Mouse (Mus musculus) right cerebral cortex, postnatal 14 days (tissue): ENCODE measurements at regions not wholly inside any gene's neighbourhood (a gene's known extent, or its start where the extent isn't known, plus 50 kb on each side); places are given as distances from the start of the nearest gene placed in this dataset.
A peak's percentile ranks its signal among the peaks of the same experiment; 100 is the strongest.

ENCODE experiments used
- DNase-seq: peaks from one replicate; pipeline ENCODE4 v3.0.0; 2022

DNA sequence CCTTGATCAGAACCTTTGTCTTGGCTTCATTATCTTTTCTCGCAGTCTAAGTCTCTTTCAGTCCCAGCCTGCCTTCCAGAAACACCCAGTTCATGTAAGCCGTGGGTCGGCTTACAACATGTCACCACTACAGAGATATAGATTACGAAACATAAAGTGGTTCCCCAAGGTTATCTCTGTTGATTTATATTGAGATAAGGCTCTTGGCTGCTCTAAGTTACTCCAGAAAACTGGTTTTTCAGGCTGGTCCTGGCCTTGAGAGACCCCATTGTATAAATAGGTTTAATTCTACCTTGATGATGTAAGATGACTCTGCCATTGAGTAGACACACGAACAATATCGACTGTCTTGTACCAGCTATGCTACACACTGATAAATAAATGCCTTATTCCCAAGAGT is 323.8 kb downstream of the Plod2 start:
- no peak for DNase-seq

DNA sequence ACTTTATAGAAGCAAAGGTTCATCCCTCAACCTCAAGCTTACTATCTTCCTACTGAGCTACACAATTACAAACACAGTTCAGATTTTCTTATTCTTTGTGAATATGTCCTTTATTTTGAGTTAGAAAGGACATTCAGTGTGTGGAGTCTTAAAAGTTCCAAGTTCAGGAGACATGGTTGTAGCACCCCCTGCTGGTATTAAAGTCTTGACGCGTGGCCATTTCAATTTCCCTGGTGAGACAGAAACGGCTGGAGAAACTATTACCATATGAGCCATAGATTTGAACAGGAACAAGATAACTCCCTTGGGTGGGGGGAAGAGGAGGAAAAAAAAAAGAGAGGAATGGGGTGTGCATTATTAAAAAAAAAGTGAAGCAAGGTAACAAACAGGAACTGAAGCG is 336.6 kb downstream of the Plod2 start:
- peak; percentile 25 for DNase-seq

DNA sequence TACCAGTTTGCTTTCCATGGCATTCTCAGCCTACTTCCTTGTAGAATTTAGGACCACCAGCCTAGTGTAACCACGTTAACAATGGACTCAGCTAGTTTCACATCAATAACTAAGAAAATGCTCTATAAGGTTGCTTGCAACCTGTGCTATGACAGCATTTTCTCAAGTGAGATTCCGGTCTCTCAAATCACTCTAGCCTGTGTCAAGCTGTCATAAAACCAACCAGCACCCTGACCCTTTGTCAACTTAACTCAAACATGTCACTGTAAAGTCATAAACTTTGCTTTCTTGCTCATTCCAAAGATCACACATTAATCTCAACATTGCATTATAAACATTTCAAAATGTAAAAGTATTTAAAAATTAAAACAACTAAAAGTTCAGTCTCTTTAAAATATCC is 337.8 kb downstream of the Plod2 start:
- no peak for DNase-seq

DNA sequence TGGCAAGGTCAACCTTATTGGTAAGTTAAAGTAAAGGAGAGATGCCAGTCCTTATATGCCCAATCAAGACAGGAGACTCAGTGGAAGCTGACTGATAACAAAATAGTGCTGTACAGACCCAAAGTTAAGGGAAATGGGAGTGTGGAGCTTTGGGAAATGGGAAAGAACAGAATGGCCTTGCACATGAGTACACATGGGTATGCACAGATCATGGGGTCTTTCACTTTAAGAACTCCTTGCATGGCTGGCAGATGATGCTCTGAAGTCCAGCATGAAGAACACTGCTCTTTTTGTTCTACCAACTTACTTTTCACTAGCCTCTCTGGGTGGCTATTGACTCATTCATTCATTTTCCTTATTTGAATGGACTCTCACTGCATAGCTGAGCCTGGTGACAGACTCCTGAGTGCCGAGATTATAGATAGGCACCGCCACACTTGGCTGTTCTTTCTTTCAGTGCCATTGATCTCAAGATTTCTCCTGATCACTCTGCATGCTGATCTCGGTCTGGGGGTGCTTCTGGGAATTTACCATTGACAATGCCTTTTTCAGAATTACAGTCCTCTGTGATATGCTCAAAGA is 340.3 kb downstream of the Plod2 start:
- no peak for DNase-seq

DNA sequence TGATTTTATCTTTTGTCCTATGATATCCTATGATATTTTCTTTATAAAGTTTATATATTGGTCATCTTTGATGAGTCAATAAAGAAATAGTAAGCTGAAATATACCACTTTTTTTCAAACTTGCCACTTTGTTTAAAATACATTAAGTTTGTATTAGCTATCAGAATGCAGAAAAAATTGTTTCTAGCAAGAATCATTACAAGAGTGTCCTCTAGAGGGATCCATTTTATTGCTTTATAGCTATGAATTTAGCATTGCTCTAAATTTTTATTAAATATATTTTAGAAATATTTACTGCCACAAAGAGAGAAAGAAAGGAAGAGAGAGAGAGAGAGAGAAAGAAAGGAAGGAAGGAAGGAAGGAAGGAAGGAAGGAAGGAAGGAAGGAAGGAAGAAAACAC is 348.0 kb downstream of the Plod2 start:
- DNase-seq = no peak

DNA sequence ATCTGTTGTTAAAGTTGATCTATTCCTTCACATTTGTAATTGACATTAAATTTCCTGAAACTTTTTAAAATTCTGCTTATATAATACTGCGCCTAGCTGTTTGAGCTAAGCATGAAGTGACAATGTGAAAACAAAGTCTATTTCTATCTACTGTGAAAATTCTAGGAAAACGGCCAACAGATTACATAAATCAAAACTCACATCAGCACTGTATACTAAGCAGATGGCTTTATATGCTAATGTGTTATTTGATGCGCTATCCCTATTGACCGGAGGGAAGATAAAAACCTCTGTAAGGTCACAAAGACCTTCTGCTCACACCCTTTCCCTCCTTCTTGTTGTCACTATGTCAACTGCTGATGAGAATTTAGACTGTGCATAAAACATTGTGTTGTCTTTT is 357.7 kb downstream of the Plod2 start:
- no peak for DNase-seq

DNA sequence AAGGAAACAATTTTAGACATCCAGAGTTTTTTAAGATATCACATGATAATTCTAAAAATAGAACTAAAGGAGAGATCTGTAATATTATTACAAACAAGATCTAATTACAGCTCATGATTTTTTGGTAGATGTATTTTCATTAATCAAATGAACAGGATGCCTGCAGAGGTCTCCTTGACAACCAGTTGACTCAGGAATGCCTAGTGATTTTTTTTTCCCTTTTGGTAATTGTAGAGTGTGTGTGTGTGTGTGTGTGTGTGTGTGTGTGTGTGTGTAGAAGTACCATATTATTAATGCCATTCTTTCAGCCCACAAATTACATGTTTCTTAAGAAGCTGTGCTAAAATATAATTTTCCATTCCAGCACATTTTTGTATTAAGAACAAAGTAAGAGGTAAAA is 365.1 kb downstream of the Plod2 start:
- no peak for DNase-seq

DNA sequence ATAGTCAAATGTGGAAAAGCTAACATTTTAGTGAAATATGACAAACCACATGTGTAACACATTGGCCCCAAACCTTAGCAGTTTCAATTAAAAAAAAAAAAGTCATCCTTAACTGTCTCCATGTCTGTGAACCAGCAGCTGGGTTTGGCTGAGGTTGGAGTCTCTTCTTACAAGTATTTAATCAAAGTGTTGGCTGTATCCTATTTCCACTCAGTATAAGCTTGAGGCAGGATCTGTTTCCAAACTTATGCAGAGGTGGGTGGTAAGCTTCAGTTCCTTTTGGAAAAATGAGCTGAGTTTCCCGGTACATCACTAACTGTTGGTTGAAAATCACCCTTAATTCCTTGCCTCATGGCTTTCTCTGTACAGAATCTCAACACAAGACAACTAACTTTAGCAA is 377.4 kb downstream of the Plod2 start:
- DNase-seq = no peak

DNA sequence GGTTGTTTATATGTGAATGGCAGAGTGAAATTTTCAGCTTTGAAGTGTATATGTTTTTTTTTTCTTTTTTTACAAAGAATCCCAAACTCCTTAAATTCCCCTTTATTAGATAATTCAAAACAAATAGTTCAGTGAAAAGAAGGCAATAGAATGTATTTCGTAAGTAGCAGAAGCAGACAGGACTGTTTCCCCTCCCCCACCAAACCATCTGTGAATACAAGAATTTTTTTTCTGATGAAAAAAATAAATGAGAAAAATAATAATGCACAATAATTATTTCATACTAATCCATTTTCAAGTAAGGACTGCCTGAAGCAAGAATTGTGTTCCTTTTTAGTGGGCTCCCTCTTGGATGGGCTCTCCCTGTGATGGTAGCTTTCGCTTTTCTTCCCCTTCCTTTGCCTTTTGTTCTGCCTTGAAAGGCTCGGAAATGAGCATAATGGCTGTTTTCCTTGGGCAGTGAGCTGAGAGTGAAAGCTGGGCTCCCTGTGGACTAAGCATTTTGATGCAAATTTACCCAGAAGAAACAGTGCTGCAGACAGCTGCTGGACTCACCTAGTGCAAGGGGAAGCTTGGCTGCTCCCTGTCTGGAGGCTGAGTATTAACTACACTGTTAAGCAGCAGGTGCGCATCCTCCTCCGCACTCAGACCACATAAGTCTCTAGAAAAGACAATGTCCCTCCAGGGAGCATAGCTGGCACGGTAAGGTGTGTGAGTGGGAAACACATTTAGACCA is 388.4 kb downstream of the Plod2 start:
- DNase-seq = no peak

DNA sequence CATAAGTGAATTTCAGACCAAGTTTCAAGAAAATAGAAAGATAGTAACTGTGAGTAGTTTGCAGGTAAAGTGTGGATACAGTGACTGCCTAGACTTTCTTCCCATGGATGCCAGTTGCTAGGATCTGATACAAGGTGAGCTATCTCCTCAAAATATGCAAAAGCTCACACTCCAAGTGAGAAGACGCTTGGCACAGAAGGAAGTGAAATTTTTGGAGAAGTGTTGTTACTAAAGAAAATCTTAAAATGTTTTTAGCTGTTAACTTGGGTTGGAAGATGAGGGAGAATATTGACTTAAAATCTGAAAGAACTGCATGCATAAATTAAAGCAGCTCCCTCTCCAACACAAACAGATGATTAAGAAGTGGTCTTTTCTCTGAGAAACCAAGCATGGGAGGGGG is 395.8 kb downstream of the Plod2 start:
- DNase-seq = no peak

DNA sequence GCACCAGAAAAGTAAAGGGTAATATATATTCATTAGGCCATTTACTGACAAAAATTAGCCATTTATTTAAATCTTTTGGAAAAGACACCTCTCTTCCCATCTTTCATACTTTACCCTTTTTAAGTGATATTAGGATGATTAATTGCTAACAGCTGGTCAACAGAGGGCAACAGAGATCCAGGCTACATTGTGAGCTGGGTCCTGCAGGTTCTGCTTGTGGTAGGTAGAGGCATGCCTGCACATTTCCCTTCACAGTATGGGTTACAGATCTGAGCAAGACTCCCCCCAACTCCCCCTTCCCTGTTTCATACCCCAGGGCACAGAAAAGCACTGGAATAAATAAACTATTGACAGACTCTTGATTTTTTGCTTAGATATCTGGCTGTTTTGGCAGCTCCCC is 408.1 kb downstream of the Plod2 start:
- DNase-seq = no peak

DNA sequence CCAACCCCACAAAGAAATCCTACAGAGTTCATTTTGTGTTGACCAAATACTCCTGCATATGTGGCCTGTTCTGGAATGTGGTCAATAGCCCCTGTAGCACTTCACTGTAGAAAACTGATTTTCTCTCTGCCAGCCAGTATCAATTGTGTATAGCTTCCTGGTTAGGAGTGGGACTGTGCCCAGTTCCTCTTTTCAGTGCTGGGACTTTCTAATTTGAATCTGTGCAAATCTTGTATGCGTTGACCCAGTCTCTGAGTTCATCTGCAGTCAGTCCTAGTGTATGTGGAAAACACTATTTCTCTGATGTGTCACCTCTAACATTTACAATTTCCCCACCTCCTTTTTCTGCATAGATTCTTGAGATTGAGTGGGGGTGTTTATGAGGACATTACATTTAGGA is 421.3 kb downstream of the Plod2 start:
- DNase-seq = no peak

DNA sequence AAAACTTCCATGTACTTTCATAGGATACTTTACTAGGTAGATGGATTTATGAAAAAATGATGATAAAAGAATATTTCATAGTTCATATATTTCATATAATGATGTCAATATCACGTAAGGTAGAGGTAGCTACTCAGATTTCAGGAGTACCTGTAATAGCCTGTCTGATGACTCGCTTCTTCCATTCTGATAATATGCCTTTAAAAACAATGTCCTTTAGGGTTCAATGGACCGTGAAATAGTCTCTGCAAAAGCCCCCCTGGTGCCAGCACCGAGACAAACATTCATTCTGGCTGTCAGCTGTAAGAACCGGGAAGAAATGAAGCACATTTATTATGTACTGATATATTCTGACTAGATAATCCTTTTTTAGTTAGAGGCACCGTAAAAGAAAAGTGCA is 449.7 kb downstream of the Plod2 start:
- no peak for DNase-seq

DNA sequence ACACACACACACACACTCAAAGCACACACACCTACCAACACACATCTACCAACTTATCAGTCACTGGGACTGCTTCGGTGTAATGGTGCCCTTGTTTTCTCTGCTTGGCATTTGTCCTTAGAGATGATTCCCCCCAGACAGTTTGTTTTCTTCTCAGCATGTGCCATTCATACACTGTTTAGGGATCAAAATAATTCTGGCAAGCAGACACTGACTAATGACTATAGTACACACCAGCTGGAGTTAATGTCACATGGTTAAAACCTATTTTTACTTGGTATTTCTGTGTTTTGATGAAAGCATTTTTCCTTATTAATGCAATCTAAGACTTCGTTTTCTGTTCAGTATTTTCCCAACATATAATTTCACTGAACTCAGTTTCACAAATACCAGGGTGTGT is 454.1 kb downstream of the Plod2 start:
- no peak for DNase-seq

DNA sequence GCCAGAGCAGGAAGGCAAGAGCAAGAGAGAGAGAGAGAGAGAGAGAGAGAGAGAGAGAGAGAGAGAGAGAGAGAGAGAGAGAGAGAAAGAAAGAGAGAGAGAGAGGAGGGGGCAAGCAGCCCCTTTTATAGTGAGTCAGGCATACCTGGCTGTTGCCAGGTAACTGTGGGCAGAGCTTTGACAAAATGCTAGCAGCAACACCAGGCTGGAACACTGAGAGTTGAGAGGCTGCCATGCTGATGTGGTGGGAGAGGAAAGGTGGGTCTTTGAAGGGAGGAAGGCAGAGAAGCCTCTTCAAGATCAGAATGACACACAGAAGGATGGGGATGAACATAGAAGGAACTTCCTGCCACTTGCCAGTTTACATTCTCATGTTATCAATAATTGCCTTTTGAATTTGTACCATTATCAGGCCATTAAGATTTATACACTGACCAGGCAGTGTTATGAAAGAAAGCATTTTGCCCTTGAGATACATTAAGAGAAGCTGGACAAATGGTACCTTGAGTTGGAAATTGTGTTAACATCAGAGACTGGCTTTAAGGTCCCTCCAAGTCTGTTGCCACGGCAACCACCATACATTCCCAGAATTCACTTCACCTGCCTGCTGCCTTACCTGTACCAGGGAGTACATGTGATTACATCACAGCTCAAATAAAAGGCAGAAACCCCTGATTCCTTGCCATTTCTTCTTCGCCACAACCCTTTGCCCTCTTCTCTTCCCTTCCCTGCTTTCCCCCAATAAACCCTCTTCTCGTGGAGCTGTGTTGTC is 463.3 kb downstream of the Plod2 start:
- no peak for DNase-seq

DNA sequence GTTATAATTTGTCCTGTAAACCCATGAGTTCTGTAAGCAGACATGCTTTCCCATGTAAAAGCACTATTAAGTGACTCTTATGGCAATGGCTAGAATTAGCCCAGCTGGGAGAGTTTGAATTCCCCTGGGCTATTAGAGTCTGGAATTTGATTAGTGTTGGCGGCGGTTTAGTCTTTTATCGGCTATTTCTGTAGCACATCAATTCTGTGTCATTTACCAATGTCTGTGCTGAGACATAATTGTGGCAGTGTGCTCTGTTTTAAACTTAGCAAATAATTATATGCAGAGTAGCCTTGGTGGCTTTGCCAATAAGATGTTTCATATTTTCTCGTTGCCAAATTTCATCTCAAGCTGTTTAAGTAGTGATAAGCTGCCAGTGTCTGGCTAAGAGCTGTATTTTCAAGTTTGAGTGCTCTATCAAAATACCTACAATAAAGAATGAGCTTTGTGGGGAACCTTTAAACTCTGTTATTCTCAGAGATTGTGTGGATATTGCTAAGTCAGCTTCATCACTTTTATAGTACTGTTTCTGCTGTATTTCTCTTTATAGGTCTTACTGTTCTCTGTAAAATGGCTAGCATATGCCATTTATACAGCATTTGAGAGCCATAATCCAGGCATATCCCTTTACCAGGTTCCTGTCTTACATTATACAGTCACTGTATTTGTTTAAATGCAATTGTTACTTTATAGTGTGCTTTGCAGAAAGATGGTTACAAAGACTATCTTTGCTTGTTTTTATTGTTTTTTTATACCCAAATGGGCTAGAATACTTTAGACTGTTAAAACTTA is 466.7 kb downstream of the Plod2 start:
- no peak for DNase-seq

DNA sequence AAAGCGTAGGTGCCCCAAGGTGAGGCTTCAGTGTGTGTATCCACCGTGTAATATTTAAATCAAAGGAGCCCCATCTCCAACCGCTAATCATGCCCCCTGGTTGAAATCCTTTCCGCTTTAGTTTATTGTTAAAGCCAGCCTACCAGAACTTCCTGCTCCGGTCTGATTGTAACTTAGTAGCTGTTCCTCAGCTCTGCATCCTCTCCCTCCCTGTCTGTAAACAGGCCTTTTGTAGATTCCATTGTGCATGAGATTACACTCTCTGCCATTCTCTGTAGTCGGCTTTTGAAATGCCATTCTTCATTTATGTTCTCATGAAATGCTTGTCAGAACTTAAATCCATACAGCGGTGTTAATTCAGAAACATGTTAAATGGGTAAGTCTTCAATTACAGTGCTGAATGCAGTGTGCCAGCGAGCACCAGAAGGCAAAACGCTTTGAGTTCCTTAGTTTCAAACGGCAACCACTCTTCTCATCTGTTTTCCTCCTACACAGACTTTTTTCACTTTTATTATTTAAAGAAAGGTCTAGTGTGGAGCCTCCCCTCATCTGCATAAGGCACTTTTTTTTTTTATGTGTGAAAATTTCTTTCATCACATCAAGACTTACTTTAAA is 502.4 kb downstream of the Plod2 start:
- DNase-seq = no peak

DNA sequence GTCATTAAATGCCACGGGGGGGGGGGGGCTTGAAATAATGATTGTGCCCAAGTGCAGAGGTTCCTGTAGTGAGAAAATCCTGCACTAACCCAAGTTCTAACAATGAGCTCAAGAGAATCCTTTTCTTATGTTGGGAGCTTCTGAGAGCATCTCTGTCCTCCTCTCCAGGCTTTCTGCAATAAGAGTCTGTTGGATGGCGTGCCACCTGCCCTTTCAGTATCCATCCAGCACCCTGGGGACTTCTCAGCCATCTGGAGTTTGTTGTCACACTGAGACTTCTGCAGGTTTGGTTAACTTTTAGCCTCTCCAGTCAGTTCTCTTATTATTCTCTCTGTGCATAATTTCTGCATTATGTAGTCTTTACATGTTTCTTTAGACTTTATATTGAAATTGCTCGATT is 530.1 kb downstream of the Plod2 start:
- no peak for DNase-seq

DNA sequence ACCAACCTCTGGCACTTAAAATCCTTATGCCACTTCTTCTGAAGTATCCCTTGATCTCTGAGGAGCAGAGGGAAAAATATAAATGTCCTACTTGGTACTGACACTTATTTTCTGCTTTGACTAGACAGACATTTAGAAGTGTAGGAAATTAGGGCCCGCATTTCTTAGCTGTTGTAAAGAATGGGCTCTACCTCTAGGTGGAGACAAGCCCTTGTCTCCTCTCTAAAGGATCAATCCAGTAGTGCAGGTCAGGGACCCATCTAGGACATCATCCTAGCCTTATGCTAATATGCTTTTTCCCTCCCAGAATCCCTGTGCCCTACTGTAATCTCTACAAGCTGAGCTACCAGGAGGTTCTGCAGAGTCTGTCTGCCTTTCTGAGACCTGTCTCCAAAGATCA is 541.1 kb downstream of the Plod2 start:
- no peak for DNase-seq

DNA sequence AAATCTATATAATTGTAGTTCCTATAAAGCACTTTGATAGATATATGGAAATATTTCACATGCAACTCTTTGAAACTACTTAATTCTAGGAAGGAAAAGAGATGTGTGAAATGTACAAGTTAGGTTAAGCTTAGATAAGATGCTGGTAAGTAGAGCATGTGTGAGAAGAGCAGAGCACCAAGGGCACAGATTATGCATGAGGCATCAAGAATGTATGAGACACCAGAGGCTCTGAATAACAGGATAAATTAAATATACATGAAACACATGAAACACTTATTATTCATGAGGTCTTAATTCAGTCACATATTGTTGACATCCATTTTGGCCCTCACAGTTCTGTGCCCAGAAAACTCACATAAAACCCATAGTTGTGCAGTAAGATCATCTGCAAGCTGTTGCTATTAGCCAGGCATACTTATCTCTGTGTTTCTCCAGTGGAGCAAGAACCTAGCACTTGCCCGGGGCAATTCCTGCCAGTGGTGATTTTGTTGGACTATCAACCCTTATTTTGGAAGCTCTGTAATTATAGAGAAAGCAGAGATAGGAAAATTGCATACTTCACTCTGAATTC is 556.1 kb downstream of the Plod2 start:
- no peak for DNase-seq

DNA sequence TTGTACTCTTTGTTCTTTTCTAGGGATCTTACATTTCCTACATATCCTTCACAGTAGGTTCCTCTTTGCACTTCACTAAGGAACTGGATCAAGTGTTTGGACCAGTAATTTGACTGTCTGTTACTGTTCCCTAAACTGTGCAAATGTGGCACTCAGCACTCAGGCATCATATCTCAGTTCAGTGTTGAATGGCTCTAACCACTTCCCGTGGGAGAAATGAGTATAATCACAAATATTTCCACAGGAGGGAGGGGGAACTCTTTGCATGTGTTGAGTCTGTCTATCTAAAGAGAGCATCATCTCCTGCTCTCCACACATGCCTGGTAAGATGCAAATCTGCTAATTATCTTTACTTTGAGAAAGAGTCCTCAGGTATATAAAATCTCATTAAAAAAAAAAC is 588.5 kb downstream of the Plod2 start:
- no peak for DNase-seq

DNA sequence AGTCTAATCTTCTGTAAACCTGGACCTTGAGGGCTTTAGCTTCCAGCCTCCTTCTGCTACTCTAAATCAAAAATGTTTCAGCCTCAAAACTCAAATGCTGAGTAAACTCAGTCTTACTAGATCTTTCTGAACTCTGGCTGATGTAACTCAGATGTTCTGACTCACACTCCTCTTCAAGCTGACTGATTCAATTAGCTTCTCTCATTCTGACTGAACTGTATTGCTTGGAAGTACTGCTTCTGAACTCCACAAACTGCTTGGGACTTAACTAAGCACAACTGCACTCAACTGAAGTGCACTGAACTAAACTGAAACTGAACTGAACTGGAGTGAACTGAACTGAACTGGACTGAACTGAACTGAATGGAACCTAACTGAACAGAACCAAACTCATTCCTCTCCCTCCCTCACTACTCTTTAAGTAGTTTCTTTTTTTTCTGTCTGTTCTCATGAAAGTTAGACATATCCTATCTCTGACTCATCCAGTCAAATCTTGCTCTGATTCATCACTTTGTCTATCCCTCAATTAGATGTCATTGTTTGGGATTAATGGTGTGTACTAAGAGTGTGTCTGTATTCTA is 589.7 kb downstream of the Plod2 start:
- no peak for DNase-seq
